Mouse (Mus musculus): ENCODE data around the gene Lactbl1. TPM values are rescaled to one million over a fixed set of nuclear protein-coding genes. Genes with fewer than 3 reads are reported as not detected.

The Lactbl1 gene
- polyA plus RNA-seq (2015; fragmentation: Nextera tagmentation; extraction: Ambion mirVana), result not detected in 2 replicates

GRCm38 (mm10) chr4:136622388-136622787, at the start of gene Lactbl1:
Gene Lactbl1 (plus strand): TSS chr4:136622621.
- H3K4me2 ChIP-seq (replicated peaks; ENCODE audit: low read depth), result no peak within 1 kb of the TSS
- H3K27me3 ChIP-seq (ENCODE audit: control insufficient read depth, insufficient read depth, low read length), result no peaks in the 10 kb centered on the region
- DNase-seq (ENCODE audit: low spot score) (no peak), ATAC-seq (ENCODE audit: low FRiP score, low TSS enrichment) (no peak)
- H3K9me3 ChIP-seq (ENCODE audit: control insufficient read depth, low read length), result no peaks in the 10 kb centered on the region
- H3K4me3 ChIP-seq (ENCODE audit: low read depth, low read length), result no peak within 1 kb of the TSS
- no peak within 1 kb of the TSS for H3K9ac ChIP-seq (ENCODE audit: low read length)
- H3K27ac ChIP-seq (replicated peaks), result no peak within 1 kb of the TSS
- H3K4me1 ChIP-seq (replicated peaks; ENCODE audit: control insufficient read depth, insufficient read depth), result no peaks in the 10 kb centered on the region
- H3K36me3 ChIP-seq (ENCODE audit: control insufficient read depth, insufficient read depth, low read length), result no peaks in the 10 kb centered on the region
- WGBS, result 51% methylated on average over 6 of the region's 6 CpGs
- TF ChIP-seq CTCF (IDR thresholded peaks at IDR 0.05; ENCODE audit: low read depth), result no peak
- no peak for TF ChIP-seq EP300 (optimal IDR thresholded peaks at IDR 0.05)

DNA sequence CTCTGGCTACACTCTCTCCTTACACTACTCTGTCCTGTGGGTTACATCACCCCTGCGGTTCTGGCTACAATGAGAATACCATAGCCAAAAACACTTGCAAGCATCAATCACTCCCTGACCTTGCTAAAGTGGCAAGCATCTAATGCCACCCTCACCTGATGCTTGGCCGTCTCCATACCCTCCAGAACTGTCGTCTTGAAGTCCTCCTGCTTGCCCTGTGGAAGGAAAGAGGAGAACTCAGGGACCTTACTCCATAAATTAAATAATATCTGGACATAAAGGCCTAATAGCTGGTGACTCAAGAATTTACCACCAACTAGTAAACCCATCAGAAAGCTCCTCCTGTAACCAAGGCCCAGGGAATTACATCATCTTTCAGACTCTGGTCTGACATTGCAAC, 40.5 kb upstream of the Lactbl1 start:
- Histone ChIP-seq H3K4me1 (replicated peaks; ENCODE audit: control insufficient read depth, insufficient read depth) (no peaks in the 10 kb centered on the region), H3K27ac (replicated peaks) (no peak overlapping the region), H3K9me3 (ENCODE audit: control insufficient read depth, low read length) (no peaks in the 10 kb centered on the region), H3K4me2 (replicated peaks; ENCODE audit: low read depth) (no peak overlapping the region), H3K9ac (ENCODE audit: low read length) (no peak overlapping the region), H3K4me3 (ENCODE audit: low read depth, low read length) (no peak overlapping the region), H3K36me3 (ENCODE audit: control insufficient read depth, insufficient read depth, low read length) (no peaks in the 10 kb centered on the region), H3K27me3 (ENCODE audit: control insufficient read depth, insufficient read depth, low read length) (no peaks in the 10 kb centered on the region)
- 78% methylated on average over 3 of the region's 3 CpGs for WGBS
- DNase-seq (ENCODE audit: low spot score), result no peak
- TF ChIP-seq EP300 (optimal IDR thresholded peaks at IDR 0.05), result no peak
- TF ChIP-seq CTCF (IDR thresholded peaks at IDR 0.05; ENCODE audit: low read depth), result no peak
- no peak for ATAC-seq (ENCODE audit: low FRiP score, low TSS enrichment)

DNA sequence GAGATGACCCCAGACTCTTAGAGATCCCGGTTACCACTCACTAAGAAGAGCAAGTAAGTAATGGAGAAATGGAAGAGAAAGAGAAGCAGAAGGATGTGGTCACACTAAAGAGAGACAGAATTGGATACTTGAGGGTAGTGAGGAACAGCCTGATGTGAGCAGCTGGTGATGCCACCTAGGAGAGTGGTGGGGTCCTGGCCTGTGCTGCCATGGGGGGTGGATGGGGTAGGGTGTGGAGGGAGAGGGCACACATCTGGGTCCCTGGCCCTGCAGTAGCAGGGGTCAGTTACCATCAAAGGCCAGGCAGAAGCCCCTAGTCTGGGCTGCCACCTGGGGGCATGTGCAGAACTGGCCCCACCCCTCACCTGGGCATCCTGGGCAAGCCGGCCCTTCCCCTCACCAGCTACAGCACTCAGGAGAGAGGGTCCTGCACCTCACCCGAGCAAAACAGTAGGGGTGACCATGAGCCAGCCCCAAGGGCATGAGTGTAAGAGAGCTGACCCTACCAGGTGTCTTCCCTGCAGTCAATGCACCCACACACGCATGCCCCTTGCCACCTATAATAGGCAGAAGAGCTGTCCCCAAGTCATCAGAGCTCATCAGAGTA, 35.1 kb upstream of the Lactbl1 start:
- H3K4me1 ChIP-seq (replicated peaks; ENCODE audit: control insufficient read depth, insufficient read depth), result no peaks in the 10 kb centered on the region
- ATAC-seq (ENCODE audit: low FRiP score, low TSS enrichment), result no peak
- no peak overlapping the region for H3K27ac ChIP-seq (replicated peaks)
- H3K4me3 ChIP-seq (ENCODE audit: low read depth, low read length), result no peak overlapping the region
- peaks cover 2% of the 10 kb centered on the region; the same call in 1 of the 2 replicates for H3K36me3 ChIP-seq (ENCODE audit: control insufficient read depth, insufficient read depth, low read length)
- H3K27me3 ChIP-seq (ENCODE audit: control insufficient read depth, insufficient read depth, low read length), result no peaks in the 10 kb centered on the region
- DNase-seq (ENCODE audit: low spot score), result no peak
- H3K4me2 ChIP-seq (replicated peaks; ENCODE audit: low read depth), result no peak overlapping the region
- no peak overlapping the region for H3K9ac ChIP-seq (ENCODE audit: low read length)
- 88% methylated on average over 4 of the region's 4 CpGs for WGBS
- no peaks in the 10 kb centered on the region for H3K9me3 ChIP-seq (ENCODE audit: control insufficient read depth, low read length)
- TF ChIP-seq CTCF (IDR thresholded peaks at IDR 0.05; ENCODE audit: low read depth) (no peak), EP300 (optimal IDR thresholded peaks at IDR 0.05) (no peak)

DNA sequence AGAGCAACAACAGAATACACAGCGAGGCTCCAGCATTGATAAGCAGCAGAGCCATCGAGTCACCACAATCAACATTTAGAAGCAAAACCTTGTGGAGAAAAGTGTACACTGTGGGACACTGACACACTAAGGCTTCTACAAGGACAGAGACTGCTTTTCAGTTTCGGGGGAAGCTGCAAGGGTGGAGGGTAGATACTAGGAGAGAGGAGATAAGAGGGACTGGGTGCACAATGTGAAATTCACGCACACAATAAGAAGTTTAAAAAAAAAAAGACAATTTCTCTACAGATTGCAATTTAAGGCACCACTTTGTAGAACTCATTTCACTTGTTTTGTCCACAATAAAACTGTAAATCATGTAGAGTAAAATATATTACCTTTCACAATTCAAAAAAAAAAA, 34.4 kb upstream of the Lactbl1 start:
- Histone ChIP-seq H3K9me3 (ENCODE audit: control insufficient read depth, low read length) (no peaks in the 10 kb centered on the region), H3K4me1 (replicated peaks; ENCODE audit: control insufficient read depth, insufficient read depth) (no peaks in the 10 kb centered on the region)
- WGBS, result 72% methylated on average over 4 of the region's 4 CpGs

DNA sequence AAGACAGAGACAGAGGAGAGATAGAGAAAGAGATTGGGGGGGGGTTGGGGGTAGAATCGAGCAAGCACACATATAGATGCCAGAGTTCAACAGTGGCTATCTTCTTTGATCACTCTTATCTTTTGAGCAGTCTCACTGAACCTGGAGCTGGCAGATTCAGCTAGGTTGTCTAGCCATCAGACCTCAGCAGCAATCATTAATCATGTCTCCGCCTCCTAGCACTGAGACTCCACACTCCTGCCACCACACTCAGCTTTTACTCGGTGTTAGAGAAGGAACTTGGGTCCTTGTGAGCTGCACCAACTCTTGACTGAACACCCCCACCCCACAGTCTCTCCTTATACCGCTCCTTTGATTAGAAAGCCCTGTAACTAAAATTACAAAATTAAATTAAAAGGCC, 30.3 kb upstream of the Lactbl1 start:
- ATAC-seq (ENCODE audit: low FRiP score, low TSS enrichment), result no peak

More for the DNA sequence above, 34.4 kb upstream of the Lactbl1 start:
- no peak for TF ChIP-seq EP300 (optimal IDR thresholded peaks at IDR 0.05)
- no peak for TF ChIP-seq CTCF (IDR thresholded peaks at IDR 0.05; ENCODE audit: low read depth)
- Histone ChIP-seq H3K36me3 (ENCODE audit: control insufficient read depth, insufficient read depth, low read length) (peaks cover 2% of the 10 kb centered on the region; the same call in 1 of the 2 replicates), H3K9ac (ENCODE audit: low read length) (no peak overlapping the region), H3K4me2 (replicated peaks; ENCODE audit: low read depth) (no peak overlapping the region), H3K27me3 (ENCODE audit: control insufficient read depth, insufficient read depth, low read length) (no peaks in the 10 kb centered on the region), H3K4me3 (ENCODE audit: low read depth, low read length) (no peak overlapping the region), H3K27ac (replicated peaks) (no peak overlapping the region)
- ATAC-seq (ENCODE audit: low FRiP score, low TSS enrichment) (no peak), DNase-seq (ENCODE audit: low spot score) (no peak)

GRCm38 (mm10) chr4:136594006-136594405, 28.4 kb upstream of the Lactbl1 start:
- no peak overlapping the region for H3K4me2 ChIP-seq (replicated peaks; ENCODE audit: low read depth)
- H3K9ac ChIP-seq (ENCODE audit: low read length), result no peak overlapping the region
- H3K4me1 ChIP-seq (replicated peaks; ENCODE audit: control insufficient read depth, insufficient read depth), result no peaks in the 10 kb centered on the region
- no peaks in the 10 kb centered on the region for H3K9me3 ChIP-seq (ENCODE audit: control insufficient read depth, low read length)
- DNase-seq (ENCODE audit: low spot score) (no peak), ATAC-seq (ENCODE audit: low FRiP score, low TSS enrichment) (no peak)
- H3K4me3 ChIP-seq (ENCODE audit: low read depth, low read length), result no peak overlapping the region
- peaks cover 2% of the 10 kb centered on the region; the same call in 1 of the 2 replicates for H3K36me3 ChIP-seq (ENCODE audit: control insufficient read depth, insufficient read depth, low read length)
- no peaks in the 10 kb centered on the region for H3K27me3 ChIP-seq (ENCODE audit: control insufficient read depth, insufficient read depth, low read length)
- H3K27ac ChIP-seq (replicated peaks), result no peak overlapping the region
- WGBS, result 65% methylated on average over 2 of the region's 2 CpGs
- TF ChIP-seq EP300 (optimal IDR thresholded peaks at IDR 0.05) (no peak), CTCF (IDR thresholded peaks at IDR 0.05; ENCODE audit: low read depth) (no peak)

More for the DNA sequence above, 30.3 kb upstream of the Lactbl1 start:
- no peaks in the 10 kb centered on the region for H3K4me1 ChIP-seq (replicated peaks; ENCODE audit: control insufficient read depth, insufficient read depth)
- H3K9me3 ChIP-seq (ENCODE audit: control insufficient read depth, low read length), result no peaks in the 10 kb centered on the region
- H3K4me2 ChIP-seq (replicated peaks; ENCODE audit: low read depth), result no peak overlapping the region
- no peaks in the 10 kb centered on the region for H3K27me3 ChIP-seq (ENCODE audit: control insufficient read depth, insufficient read depth, low read length)
- no peak for DNase-seq (ENCODE audit: low spot score)
- no peak for TF ChIP-seq CTCF (IDR thresholded peaks at IDR 0.05; ENCODE audit: low read depth)
- TF ChIP-seq EP300 (optimal IDR thresholded peaks at IDR 0.05), result no peak
- WGBS, result 45% methylated on average over 4 of the region's 4 CpGs
- H3K4me3 ChIP-seq (ENCODE audit: low read depth, low read length), result no peak overlapping the region
- peaks cover 2% of the 10 kb centered on the region; the same call in 1 of the 2 replicates for H3K36me3 ChIP-seq (ENCODE audit: control insufficient read depth, insufficient read depth, low read length)
- no peak overlapping the region for H3K9ac ChIP-seq (ENCODE audit: low read length)
- H3K27ac ChIP-seq (replicated peaks), result no peak overlapping the region
